Mouse (Mus musculus): Measurements from ENCODE around the gene Rad51d.
A peak's percentile ranks its signal among the peaks of the same experiment; 100 is the strongest.
"Not testable (repeated sequence)": the region's sequence is repeated elsewhere in the genome, so short reads cannot be mapped to it uniquely, and the experiment has no call there.

The Rad51d gene

DNA sequence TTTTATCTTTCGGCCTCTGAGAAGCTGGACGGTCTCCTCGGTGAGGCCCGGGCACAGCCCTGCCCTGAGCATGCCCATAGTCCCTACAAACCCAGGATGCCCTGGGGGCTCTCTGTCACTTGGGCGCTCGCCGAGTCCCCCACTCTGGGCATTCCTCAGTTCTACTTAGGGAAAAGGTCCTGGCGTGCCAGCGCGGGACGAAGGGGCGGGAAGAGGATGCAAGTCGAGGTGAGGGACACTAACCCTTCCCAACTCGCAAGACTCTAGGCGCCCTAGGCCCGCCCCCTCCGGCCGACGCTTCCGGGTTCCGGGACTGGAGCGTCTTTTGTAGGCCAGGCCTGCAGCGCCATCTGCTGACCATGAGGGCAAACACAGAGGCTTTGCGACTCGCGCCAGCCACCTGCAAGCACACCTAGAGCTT lies at the start of gene Rad51d:
TSS of gene Rad51d (minus strand) at position 273 of the 421 bp plus-strand sequence.
- DNase-seq (ENCODE audit: low spot score in 2 of 2) = peak; percentile 94 to 96

DNA sequence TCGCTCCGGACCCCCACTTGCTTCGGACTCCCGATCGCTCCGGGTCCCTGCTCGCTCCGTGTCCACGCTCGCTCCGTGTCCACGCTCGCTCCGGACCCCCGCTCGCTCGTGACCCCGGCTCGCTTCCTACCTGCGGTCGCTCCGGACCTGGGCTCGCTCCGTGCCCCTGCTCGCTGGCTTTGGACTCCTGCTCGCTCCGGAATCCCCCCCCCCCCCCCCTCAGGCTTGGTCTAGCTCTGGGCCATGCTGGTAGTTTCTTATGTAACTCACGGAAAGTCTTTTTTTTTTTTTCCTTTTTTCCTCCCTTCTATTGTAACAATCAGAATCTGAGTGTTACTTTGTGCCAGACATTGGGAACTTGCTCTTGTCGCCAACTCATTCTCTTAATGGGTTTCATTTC lies 42.8 kb upstream of the Rad51d start:
- no peak for DNase-seq (ENCODE audit: low spot score in 2 of 2)

DNA sequence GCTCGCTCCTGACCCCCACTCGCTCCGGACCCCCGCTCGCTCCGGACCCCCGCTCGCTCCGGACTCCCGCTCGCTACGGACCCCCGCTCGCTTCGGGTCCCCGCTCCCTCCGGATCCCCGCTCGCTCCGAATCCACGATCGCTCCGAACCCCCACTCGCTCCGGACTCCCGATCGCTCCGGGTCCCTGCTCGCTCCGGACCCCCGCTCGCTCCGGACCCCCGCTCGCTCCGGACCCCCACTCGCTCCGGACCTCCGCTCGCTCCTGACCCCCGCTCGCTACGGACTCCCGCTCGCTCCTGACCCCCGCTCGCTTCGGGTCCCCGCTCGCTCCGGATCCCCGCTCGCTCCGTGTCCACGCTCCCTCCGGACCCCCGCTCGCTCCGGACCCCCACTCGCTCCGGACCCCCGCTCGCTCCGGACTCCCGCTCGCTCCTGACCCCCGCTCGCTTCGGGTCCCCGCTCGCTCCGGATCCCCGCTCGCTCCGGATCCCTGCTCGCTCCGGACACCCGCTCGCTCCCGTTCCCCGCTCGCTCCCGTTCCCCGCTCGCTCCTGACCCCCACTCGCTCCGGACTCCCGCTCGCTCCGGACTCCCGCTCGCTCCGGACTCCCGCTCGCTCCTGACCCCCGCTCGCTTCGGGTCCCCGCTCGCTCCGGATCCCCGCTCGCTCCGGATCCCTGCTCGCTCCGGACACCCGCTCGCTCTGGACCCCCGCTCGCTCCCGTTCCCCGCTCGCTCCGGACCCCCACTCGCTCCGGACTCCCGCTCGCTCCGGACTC lies 41.4 kb upstream of the Rad51d start:
- not testable (repeated sequence) for DNase-seq (ENCODE audit: low spot score in 2 of 2)

DNA sequence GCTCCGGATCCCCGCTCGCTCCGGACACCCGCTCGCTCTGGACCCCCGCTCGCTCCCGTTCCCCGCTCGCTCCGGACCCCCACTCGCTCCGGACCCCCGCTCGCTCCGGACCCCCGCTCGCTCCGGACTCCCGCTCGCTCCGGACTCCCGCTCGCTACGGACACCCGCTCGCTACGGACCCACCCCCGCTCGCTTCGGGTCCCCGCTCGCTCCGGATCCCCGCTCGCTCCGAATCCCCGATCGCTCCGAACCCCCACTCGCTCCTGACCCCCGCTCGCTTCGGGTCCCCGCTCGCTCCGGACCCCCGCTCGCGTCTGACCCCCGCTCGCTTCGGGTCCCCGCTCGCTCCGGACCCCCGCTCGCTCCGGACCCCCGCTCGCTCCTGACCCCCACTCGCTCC lies 40.7 kb upstream of the Rad51d start:
- DNase-seq (ENCODE audit: low spot score in 2 of 2) = not testable (repeated sequence)

DNA sequence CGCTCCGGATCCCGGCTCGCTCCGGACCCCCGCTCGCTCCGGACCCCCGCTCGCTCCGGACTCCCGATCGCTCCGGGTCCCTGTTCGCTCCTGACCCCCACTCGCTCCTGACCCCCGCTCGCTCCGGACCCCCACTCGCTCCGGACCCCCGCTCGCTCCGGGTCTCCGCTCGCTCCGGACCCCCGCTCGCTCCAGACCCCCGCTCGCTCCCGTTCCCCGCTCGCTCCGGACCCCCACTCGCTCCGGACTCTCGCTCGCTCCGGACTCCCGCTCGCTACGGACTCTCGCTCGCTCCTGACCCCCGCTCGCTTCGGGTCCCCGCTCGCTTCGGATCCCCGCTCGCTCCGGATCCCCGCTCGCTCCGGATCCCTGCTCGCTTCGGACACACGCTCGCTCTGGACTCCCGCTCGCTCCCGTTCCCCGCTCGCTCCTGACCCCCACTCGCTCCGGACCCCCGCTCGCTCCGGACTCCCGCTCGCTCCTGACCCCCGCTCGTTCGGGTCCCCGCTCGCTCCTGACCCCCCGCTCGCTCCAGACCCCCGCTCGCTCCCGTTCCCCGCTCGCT lies 40.1 kb upstream of the Rad51d start:
- not testable (repeated sequence) for DNase-seq (ENCODE audit: low spot score in 2 of 2)

DNA sequence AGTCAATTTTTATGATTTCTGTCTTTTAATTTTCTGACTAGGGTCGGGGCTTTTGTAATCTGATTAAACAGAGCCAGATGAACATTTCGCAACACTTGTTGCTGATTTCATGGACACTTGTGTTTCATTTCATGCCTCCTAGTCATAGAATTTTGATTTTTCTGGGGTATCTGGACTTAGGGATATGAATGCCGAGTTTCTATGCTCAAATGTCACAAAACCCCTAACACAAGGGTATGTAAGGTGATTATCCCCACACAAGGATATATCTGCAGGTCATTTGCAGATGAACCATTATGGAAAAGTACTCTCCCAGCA lies 39.2 kb upstream of the Rad51d start:
- DNase-seq (ENCODE audit: low spot score in 2 of 2) = no peak

DNA sequence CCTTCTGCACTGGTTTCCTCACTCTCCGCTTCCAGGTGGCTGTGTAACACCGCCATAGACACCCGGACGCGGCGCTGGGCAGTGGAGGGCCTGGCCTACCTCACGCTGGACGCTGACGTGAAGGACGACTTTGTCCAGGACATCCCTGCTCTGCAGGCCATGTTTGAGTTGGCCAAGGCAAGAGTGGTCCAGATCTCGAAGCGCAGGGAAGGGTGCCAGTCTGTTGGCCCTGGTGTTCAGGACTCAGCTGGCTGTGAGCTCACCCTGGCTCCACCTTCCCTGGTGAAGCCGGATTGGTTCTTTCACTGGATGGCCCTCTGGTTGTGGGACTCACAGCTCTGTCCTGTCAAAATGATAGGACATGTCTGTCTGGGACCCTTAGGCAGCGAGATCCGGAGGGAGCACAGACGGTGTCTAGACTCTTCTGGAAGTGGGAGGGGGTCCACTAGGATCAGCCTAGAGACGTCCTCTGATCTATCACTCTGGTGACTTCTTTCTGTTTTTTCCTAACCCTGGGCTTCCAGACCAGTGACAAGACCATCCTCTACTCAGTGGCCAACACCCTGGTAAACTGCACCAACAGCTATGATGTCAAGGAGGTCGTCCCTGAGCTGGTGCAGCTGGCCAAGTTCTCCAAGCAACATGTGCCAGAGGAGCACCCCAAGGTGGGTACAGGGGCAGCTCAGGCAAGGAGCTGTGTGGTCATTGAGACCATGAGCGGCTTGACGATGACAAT lies 38.7 kb upstream of the Rad51d start:
- DNase-seq (ENCODE audit: low spot score in 2 of 2) = no peak

DNA sequence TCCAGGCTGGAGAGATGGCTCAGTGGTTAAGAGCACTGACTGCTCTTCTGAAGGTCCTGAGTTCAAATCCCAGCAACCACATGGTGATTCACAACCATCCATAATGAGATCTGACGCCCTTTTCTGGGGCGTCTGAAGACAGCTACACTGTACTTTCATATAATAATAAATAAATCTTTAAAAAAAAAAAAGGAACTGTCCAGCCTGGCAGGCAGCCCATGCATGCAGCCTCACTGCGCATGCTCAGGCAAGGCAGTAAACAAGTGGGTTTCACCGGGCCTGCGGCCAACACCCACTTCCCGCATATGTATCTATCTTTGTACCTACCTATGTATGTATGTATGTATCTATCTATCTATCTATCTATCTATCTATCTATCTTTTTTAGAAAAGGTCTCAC lies 33.5 kb upstream of the Rad51d start:
- not testable (repeated sequence) for DNase-seq (ENCODE audit: low spot score in 2 of 2)

DNA sequence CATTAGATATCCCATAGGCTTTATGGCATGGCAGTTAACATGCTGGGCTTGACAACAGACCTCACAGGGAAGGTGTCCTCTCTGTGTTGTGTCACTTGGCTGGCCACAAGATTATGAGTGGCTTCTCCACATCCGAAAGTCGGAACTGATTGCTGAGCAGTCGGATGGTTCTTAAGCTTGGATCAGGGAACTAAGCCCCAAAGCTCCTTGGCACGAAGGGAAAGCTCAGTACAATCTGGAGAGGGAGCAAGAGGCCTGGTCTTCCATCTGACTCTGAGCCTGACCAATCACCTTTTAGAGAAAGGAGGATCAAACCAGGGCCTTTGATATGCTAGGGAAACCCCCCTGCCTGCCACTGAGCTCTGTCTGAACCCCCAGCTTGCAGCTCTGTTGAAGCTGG lies 31.3 kb upstream of the Rad51d start:
- no peak for DNase-seq (ENCODE audit: low spot score in 2 of 2)

DNA sequence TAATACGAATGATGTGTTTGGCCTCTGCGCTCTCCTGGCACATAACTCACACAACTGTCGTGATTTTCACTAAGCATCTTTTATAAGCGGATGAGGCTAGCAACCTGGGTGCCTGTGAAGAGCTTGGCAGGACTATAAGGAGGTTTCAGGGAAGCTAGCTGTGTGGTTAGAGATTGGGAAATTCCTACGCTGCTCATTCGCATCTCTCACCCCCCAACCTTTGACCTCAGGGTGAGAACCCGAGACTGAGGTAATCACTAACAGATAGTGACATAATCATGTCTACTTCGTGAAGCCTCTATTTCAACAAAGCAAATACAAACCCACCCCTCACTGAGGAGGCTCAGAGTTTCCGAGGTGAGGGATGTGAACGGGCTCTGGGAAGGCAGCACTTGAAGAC lies 30.4 kb upstream of the Rad51d start:
- DNase-seq (ENCODE audit: low spot score in 2 of 2) = no peak

DNA sequence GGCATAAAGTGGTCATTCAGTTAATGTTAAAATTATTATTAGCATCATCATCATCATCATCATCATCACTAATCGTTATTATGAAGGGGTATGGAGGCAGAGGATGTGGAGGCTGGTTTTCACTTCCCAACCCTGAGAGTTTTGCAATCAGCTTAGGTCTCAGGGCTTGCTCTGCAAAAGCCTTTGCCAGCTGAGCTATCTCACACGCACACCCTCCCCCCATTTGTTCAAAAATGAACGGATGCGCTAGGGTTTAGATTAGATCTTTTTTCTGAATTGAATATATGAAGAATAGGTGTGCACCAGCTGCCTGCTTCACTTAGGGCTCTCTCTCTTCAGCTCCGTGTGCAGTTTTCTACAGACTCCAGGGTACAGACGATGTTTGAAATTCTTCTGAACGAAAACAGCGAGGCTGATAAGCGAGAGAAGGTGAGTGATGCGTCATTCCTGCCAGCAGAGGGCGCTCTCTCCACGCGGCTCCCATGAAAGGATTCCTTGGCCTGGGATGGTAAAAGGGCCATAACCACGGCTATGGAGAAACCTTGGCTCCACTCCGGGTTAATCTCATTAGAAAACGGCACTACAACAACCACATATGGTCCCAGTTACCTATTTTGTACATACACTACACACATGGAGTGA lies 24.4 kb upstream of the Rad51d start:
- peak; percentile 60 to 80 for DNase-seq (ENCODE audit: low spot score in 2 of 2)

DNA sequence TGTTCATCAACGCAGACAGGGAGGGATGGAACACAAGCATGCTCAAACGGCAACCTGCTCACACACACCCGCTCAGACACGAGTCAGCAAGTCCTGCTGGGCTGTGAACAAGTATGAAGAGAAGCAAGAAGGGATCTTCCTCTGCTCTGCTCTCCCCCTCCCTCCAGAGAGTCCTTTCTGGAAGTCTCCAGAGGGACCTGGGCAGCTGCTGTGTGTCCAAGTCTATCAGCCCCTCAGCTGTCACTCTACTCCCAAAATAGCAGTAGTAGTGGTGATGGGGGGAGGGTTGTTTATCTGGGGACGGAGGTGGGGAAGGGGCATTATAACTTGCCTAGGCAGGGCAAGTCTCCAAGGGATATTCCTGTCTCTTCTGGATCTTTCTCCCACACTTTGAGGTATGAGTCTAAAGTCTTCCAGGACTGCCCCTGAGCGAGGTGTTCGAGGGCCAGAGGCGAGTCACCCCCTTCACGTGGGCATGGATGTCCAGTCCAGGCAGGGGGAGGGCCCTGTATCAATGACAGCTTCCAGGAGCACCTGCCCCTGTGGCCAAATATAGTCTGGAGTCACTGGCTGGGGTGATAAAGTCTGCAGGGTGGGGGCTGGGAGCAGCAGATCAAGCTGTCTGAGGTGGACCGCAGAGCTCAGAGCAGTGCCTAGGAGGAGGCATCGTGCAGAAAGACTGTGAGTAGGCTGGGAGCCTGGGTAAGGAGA lies 20.4 kb upstream of the Rad51d start:
- DNase-seq (ENCODE audit: low spot score in 2 of 2) = no peak

DNA sequence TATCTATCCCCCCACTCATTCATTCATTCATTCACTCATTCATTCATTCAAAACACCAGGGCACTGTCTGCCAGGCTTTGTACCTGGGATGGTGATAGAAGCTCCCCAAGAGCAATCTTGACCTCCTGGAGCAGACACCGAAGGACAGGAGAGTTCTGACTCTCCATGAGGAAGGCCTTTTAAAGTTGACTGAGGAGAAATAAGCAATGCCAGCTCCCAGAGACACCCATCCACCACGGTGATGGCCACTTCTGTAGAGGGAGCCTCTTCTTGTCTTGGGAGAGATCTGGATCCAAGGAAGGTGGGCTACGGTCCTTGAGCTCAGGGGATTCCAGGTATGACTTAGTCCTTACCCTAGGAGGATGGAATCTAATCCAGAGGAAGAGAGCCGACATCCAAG lies 19.8 kb upstream of the Rad51d start, which contains the start of gene Unc45b:
TSS of gene Unc45b (plus strand) at position 301 of the 400 bp plus-strand sequence.
- DNase-seq (ENCODE audit: low spot score in 2 of 2) = no peak

DNA sequence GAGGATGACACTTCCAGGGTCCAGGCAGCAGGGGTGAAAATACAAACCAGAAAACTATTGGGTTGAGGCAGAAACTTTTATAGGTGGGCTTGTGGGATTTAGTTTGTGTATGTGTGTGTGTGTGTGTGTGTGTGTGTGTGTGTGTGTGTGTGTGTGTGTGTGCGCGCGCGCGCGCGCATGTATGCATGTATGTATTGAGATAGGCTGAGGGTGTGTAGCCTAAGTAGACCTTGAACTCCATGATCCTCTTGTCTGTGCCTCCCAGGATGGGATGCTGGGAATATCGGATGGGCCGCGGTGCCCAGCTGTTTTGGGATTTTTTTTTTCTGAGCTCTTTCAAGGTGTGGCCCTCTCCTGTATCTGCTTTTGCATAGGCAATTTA lies 18.2 kb upstream of the Rad51d start:
- no peak for DNase-seq (ENCODE audit: low spot score in 2 of 2)

DNA sequence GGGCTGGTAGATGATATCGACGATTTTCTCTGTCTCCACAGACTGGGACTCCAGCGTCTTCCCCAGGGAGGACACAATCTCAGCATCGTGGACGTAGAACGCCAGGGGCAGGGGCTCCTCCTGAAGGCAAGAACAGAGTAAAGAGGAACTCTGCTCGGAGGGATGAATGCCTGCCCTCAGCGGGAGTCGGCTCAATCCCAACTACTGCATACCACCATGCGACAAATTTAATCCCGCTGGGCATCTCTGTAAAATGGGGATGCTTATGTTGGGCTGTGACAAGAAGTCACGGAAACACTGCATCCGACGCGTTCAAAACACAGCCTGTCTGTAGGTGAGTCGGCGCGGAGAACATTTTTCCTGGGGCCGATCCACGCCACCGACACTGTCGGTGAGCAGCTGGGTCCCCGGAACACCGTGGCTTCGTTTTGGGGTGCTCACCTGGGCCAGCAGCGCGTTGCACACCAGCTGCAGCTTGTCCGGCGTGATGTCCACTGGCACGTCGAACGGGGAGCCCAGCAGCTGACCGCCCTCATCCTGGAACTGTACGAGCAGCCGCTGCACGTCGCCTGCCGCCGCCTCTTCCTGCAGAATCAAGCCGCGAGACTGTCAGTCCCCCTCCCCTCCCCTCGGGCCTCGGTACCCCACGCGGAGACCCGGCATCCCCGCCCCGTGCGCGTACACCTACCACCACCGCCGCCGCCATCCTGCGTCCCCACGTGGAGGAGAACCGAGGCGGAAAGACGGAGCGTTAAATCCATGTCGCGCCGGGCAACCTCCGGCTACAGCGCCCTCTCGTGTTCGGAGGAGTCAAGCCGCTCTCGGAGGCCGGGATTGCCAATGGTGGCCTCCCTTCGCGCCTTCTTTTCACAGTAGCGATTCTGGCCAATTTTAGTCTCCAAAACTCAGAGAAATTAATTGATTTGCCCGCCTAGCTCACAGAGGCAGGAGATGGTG lies 17.5 kb upstream of the Rad51d start, which contains the start of gene Nle1:
TSS of gene Nle1 (minus strand) at position 761 of the 957 bp plus-strand sequence.
- DNase-seq (ENCODE audit: low spot score in 2 of 2) = peak; percentile 94 to 96

DNA sequence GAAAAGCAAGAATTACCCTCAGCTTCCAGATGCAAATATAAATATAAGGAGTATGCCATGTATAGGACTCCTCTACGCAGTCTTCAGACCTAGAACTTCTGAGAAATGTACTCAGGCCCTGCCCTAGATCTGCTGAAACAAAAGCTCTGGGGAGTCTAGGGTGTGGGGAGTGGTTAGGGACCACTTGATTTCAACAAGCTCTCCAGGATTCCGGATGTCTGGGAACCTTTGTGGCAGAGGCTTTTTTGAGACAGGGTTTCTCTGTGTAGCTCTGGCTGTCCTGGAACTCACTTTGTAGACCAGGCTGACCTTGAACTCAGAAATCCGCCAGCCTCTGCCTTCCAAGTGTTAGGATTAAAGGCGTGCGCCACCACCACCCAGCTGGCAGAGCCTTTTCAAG lies 15.4 kb upstream of the Rad51d start:
- no peak for DNase-seq (ENCODE audit: low spot score in 2 of 2)

DNA sequence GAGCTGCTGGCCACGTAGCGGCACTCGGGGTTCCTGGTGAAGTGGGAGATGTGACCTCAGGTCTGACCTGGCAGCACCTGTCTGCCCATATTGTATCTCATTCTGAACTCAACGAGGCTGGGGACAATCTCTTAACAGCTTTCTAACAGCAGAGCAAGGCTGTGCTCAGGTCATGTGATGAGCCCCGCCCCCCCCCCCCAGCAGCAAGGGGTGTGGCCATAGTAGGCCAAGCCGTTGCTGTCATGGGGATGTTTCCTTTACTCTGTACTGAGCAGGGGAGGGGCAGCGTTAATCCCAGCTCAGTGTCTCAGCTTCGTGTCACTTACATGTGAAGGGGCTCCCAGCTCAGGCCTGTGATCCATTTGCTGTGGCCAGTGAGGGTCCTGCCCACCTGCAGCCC lies 14.5 kb upstream of the Rad51d start:
- no peak for DNase-seq (ENCODE audit: low spot score in 2 of 2)

DNA sequence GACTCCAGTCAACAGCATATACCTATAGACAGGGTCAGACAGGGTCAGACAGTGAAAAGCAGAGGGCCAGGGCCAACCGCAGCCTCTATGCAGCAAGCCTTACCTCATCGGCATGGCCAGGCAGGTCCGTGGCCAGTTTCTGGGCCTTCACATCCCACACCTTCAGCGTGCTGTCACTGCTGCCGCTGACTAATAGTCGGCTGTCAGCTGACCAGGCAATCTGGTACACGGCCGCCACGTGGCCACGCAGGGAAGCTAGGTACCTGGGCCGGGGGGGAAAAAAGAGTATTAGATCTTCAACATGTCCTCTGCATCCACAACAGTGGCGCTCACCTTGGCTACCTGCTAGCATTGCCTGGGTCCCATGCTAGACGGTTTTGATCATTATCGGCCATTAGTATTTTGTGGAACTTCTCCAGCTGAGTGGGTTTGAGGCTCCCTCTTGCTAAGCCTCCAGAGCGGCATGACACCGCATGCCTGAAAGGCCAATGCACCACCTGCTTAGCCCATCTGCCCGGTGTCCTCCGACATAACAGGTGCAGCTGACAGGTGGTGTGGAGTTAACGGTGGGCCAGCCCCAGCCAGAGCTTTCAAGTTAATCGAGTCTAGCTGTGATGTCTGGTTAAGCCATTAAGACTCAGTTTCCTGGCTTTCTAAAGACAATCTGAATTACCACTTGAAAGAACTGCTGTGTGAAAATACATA lies 11.3 kb upstream of the Rad51d start:
- no peak for DNase-seq (ENCODE audit: low spot score in 2 of 2)

DNA sequence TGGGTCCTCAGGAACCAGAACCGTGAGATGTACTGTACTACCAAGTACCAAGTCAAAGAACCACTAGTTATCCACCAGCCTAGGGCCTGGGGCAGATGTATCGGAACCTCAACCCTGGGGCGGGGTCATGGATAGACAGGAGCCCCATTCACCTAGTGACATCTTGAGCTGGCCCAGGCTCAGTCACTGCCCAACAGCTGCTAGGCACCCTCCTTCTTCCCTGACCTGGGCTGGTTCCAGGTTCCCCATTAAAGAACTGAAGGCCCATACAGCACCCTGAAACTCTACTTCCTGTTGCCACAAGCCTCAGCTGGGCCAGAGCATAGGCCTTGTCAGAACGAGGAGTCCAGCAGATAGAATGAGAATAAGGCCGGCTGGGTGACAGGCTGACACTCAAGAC lies 9.3 kb upstream of the Rad51d start:
- no peak for DNase-seq (ENCODE audit: low spot score in 2 of 2)

DNA sequence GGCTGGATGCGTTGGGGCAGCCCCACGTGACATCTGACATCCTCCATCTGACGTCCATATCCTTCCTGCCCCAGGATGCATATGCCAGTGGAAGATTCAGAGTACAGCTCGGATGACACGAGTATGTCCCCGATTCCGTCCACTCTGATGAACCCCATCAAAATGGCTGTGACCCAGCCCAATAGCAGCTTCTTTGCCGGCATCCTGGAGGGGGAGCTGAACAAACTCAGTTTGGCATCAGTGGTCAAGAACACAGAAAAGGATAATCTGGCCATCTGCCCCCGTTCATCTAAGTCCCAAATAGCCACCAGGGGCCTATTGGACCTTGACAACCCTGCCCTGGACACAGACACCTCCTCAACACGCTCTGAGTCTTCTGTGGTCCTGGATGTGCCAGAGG lies 7.1 kb upstream of the Rad51d start:
- DNase-seq (ENCODE audit: low spot score in 2 of 2) = no peak
